Mouse (Mus musculus) kidney, embryonic 15.5 days (tissue): Measurements from ENCODE around the gene Zic4. TPM values are rescaled to one million over a fixed set of nuclear protein-coding genes. Genes with fewer than 3 reads are reported as not detected.

Experiments
- ATAC-seq: fragments of 200-750 bp; cut with Nextera tagmentation; replicated peaks from 2 replicates; pipeline ENCODE4 v1.8.0; 2017; ENCODE audit warnings: moderate TSS enrichment; ENCODE audit not compliant: low FRiP score
- H3K27ac ChIP-seq: fragments of 300-500 bp; sonication (generic); 2 replicates; pipeline ENCODE4 v1.5.1; 2015; ENCODE audit warnings: mild to moderate bottlenecking, inconsistent platforms
- H3K27me3 ChIP-seq: fragments of 300-500 bp; sonication (generic); 2 replicates; pipeline ENCODE4 v1.6.1; 2015; ENCODE audit warnings: inconsistent platforms
- H3K36me3 ChIP-seq: fragments of 300-500 bp; sonication (generic); 2 replicates; pipeline ENCODE4 v1.6.1; 2015; ENCODE audit warnings: inconsistent platforms
- H3K4me1 ChIP-seq: fragments of 300-500 bp; sonication (generic); 2 replicates; pipeline ENCODE4 v1.6.1; 2015; ENCODE audit warnings: inconsistent platforms
- H3K4me2 ChIP-seq: fragments of 300-500 bp; sonication (generic); 2 replicates; pipeline ENCODE4 v1.6.1; 2015; ENCODE audit warnings: moderate library complexity, mild to moderate bottlenecking, inconsistent platforms
- H3K4me3 ChIP-seq: fragments of 300-500 bp; sonication (generic); replicated peaks from 2 replicates; pipeline ENCODE4 v1.5.1; 2015; ENCODE audit warnings: mild to moderate bottlenecking, inconsistent platforms
- H3K9ac ChIP-seq: fragments of 300-500 bp; sonication (generic); 2 replicates; pipeline ENCODE4 v1.6.1; 2015; ENCODE audit warnings: mild to moderate bottlenecking, inconsistent platforms
- H3K9me3 ChIP-seq: fragments of 300-500 bp; sonication (generic); replicated peaks from 2 replicates; pipeline ENCODE4 v1.6.1; 2016; ENCODE audit warnings: inconsistent platforms
- WGBS: fragments of 180-500 bp; shearing (Covaris S2); methylation state at CpG from one replicate; pipeline ENCODE4 v1.1.7; 2015; ENCODE audit warnings: mixed read lengths; 5-methylcytosine and 5-hydroxymethylcytosine counted together
- polyA plus RNA-seq: library from polyadenylated mRNA; unstranded; fragments of >200 nt; fragmentation: Nextera tagmentation; extraction: Ambion mirVana; gene quantifications from 2 replicates; pipeline ENCODE4 v1.2.1, GENCODE M21; 2015

Zic4 gene
- polyA plus RNA-seq, 1 experiment from 2014 or later: not detected

DNA sequence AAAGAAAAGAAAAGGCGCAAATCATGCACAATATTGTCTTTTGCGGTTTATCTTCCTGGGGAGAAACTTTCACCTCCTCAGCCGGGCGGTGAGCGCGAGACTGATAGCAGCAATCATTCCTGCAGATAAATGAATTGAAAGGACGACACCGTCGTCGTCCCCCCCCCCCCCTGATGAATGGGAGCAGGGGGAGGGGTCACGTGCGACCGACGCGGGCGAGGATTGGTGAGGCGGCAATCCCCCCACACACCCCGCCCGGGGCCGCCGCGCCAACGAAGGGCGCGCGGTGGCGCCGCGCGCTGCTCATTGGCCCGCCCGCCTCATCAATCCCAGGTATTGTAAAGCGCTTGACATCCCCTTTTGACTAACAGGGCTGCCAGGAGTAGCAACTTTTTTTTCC lies 3.5 kb downstream of the Zic4 start, which contains the start of gene Zic1:
Zic1 (minus strand) TSS at position 147 of the 400 bp plus-strand sequence.
- Histone ChIP-seq H3K27me3 (peaks cover 96% of the 10 kb centered on the region), H3K4me3 (peak within 1 kb of the TSS; percentile 24), H3K9ac (no peak within 1 kb of the TSS), H3K4me1 (peaks cover 26% of the 10 kb centered on the region), H3K4me2 (peak within 1 kb of the TSS; percentile 42), H3K36me3 (no peaks in the 10 kb centered on the region), H3K27ac (no peak within 1 kb of the TSS), H3K9me3 (no peaks in the 10 kb centered on the region)
- no peak for ATAC-seq
- under 1% methylated on average over 31 of the region's 33 CpGs for WGBS

DNA sequence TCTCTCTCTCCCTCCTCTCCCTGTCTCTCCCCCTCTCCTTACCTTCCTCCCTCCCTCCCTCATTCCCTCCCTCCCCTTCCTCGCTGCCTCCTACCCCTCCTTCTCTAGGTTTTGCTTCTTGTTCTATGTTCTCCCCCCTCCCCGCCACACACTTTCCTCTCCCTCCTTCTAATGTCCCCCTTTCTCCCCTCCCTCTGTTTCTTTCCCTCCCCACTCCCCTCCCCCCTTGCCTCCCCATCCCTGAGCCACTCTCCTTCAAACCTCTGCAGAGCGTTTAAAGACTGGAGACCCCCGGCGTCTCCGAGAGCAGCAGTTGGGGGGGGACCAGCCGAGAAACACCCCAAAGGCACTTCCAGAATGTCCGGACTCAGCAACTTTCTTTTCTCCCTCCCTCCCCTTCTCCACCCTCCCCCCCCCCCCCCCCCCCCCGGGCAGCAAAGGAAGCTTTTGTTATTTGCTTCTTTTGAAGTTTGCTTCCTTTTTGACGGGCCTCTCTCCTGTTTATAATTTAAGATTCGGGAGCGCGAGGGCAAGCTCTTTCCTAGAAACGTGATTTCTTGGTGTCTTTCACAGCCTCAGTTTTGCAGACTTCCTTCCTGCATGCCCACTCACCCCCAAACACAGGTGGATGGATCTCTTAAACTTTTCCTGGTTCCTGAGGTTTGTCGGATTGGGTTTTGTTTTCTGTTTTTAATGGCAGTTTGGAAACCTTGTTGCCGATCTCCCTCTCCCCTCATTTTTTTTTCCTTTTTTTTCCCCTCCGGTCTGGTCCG lies 4.2 kb downstream of the Zic4 start:
- Histone ChIP-seq H3K4me1 (peaks cover 26% of the 10 kb centered on the region), H3K4me2 (no peak overlapping the region), H3K9me3 (no peaks in the 10 kb centered on the region), H3K4me3 (no peak overlapping the region), H3K9ac (no peak overlapping the region), H3K27me3 (peaks cover 96% of the 10 kb centered on the region), H3K27ac (no peak overlapping the region), H3K36me3 (no peaks in the 10 kb centered on the region)
- ATAC-seq: no peak
- WGBS: 1% methylated on average over 17 of the region's 18 CpGs

DNA sequence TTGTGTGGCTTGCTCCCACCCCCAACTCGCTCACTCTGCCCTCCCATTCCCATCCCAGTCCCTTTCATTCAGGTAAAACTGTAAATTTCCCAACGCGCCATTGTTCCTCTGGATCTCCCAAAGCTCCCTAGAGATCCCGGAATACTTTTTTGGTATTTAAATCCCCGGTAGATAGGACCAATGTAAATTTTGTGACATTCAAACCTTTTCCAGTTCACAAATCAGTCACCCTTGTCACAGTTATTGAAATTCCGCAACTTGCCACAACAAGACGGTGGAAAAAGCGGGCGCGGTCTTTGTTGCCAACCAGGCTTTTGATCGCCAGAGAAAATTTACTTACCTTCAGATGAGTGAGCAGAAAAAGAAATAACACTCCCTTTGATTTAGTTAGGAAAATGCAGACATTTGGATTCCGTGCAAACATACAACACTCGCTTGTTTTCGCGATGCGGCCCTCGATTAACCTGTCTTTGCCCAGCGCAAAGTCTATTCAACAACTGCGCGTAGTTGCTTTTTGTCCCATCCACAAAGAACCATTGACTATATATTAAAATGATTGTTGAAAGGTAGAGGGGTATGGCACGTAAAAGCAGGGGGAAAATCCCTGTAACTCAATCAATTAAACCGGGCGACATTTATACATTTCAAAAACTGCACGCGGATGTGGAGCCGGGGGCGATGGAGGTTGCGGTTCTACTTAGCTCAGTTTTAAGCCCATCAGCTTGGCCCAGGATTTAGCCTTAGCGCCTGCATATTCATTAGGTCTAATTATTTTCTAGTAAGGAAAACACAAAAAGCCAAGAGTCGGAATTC lies 5.0 kb downstream of the Zic4 start:
- H3K36me3 ChIP-seq: no peaks in the 10 kb centered on the region
- no peak overlapping the region for H3K9ac ChIP-seq
- H3K27ac ChIP-seq: no peak overlapping the region
- peaks cover 96% of the 10 kb centered on the region for H3K27me3 ChIP-seq
- 2% methylated on average over 30 of the region's 30 CpGs for WGBS
- H3K4me1 ChIP-seq: peaks cover 20% of the 10 kb centered on the region
- no peak overlapping the region for H3K4me2 ChIP-seq
- no peak for ATAC-seq
- H3K4me3 ChIP-seq: no peak overlapping the region
- H3K9me3 ChIP-seq: no peaks in the 10 kb centered on the region

DNA sequence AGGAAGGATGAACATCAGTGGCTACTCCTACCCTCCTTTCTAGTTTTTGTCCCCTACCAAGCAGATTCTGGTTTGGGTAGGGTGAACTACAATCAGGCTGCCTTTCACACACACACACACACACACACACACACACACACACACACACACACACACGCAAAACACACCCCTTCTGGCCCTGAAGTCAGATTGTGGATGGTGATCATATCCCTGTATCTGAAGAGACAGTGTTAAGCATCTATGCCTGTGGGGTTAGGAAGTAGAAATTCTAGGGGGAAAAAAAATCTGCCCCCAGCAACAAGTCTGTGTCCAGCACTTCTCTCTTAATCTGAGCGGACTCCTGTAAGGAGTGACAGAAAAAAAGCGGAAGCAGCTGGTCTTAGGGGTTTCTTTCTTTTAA lies 5.9 kb downstream of the Zic4 start:
- H3K4me2 ChIP-seq: no peak overlapping the region
- no peaks in the 10 kb centered on the region for H3K36me3 ChIP-seq
- 3% methylated on average over 3 of the region's 3 CpGs for WGBS
- peaks cover 18% of the 10 kb centered on the region for H3K4me1 ChIP-seq
- H3K27me3 ChIP-seq: peaks cover 96% of the 10 kb centered on the region
- H3K9ac ChIP-seq: no peak overlapping the region
- H3K27ac ChIP-seq: no peak overlapping the region
- no peak for ATAC-seq
- H3K9me3 ChIP-seq: no peaks in the 10 kb centered on the region
- H3K4me3 ChIP-seq: no peak overlapping the region

DNA sequence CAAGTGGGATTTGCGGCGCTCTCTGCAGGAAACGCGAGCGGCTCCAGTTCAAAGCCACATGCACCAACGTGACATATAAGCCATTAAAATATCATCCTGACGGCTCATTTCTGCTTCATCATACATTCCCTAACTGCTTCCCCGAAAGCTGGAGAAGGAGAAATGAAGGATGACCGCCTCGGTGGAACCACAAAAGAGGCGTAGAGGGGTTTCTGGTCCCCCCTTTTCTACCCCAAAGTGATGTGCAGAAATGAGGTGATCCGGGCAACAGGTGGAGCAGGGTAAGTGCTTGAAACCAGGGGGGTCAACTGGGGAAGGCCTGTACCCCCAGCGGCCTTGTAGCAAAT lies 6.7 kb downstream of the Zic4 start:
- Histone ChIP-seq H3K36me3 (no peaks in the 10 kb centered on the region), H3K9me3 (no peaks in the 10 kb centered on the region), H3K4me2 (no peak overlapping the region), H3K27ac (no peak overlapping the region), H3K4me1 (peaks cover 17% of the 10 kb centered on the region), H3K9ac (no peak overlapping the region), H3K27me3 (peaks cover 94% of the 10 kb centered on the region), H3K4me3 (no peak overlapping the region)
- WGBS: 3% methylated on average over 13 of the region's 13 CpGs
- ATAC-seq: no peak

DNA sequence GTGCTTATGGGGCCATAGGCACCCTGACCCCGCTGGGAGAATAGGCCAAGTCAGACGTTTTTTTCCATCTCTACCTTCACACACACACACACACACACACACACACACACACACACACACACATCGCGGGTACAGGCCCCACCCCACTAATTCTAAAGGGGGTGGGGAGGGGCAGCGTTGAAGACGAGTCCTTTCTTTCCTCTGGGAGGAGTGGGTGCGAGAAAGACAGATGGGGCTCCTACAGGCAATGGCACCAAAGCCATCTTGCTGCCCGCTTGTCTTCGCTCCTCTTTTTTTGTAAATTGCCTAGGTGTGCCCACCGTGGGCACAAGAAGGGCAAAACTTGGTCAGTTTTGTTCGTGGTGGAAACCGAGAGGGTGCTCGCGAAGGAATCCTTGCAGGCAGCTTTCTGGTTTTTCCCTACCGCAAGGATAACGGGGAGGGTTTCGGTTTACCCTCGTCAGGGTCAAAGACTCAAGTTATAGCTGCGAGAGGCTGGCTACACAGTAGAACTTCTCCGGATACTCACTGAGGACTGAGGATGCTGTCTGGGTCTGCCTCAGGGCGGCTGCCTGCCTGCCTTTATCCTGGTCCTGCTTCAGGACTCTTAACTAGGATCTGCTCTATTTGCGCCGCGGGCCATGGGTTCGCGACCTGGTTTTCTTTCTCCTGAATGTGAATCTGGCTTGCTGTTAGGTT lies 7.2 kb downstream of the Zic4 start:
- H3K27me3 ChIP-seq: peaks cover 94% of the 10 kb centered on the region
- no peak overlapping the region for H3K9ac ChIP-seq
- no peaks in the 10 kb centered on the region for H3K9me3 ChIP-seq
- no peaks in the 10 kb centered on the region for H3K36me3 ChIP-seq
- H3K4me1 ChIP-seq: peaks cover 12% of the 10 kb centered on the region
- no peak overlapping the region for H3K27ac ChIP-seq
- ATAC-seq: no peak
- 3% methylated on average over 26 of the region's 26 CpGs for WGBS
- no peak overlapping the region for H3K4me3 ChIP-seq
- H3K4me2 ChIP-seq: no peak overlapping the region

DNA sequence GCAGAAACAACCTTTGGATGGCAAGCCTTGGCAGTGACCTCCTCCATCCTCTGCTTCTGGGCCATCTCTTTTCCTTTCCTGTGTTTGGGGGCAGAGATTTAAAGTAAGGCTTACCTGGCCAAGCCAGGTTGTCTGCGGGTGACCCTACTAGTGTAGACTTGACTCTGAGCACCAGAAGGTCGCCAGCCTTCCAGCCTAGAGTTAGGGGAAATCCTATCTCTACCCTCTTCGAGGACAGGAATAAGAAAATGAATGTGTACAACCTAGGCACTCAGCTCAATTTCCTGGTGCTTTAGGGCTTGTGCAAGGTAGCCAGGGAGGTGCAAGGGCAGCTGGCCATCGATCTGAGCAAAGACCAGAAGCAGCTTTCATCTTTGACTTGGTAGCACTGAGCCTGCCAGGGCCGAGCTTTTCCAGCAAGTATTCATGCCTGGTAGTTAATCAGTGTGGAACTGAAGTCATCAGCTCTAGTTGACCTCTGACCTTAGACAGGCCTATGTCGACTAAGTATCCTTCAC lies 8.0 kb downstream of the Zic4 start:
- Histone ChIP-seq H3K4me3 (no peak overlapping the region), H3K36me3 (no peaks in the 10 kb centered on the region), H3K27ac (no peak overlapping the region), H3K4me2 (no peak overlapping the region), H3K9ac (no peak overlapping the region), H3K27me3 (peaks cover 94% of the 10 kb centered on the region), H3K4me1 (peaks cover 4% of the 10 kb centered on the region; the same call in 1 of the 2 replicates), H3K9me3 (no peaks in the 10 kb centered on the region)
- WGBS: 9% methylated on average over 6 of the region's 6 CpGs
- no peak for ATAC-seq

DNA sequence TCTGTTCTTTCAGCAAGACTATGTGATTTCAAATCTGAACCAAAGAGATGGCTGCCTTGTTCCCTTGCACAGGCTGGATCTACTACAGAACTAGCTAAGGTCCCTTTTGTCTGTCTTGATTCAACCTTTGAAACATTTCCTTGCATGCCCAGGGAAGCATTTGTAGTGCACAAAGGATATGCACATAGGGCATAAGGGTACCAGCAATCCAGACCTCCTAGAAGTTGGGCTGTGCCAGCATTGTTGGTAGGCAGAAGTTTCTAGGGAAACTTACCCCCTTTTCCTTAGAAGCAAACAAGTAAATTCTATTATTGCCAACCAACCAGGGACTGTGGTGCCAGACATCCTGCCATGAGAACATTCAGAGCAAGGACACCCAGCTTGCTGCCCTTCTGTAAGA lies 8.8 kb downstream of the Zic4 start:
- Histone ChIP-seq H3K9ac (no peak overlapping the region), H3K4me2 (no peak overlapping the region), H3K36me3 (no peaks in the 10 kb centered on the region), H3K9me3 (no peaks in the 10 kb centered on the region), H3K4me1 (no peaks in the 10 kb centered on the region), H3K27ac (no peak overlapping the region), H3K27me3 (peaks cover 95% of the 10 kb centered on the region), H3K4me3 (no peak overlapping the region)
- ATAC-seq: no peak

DNA sequence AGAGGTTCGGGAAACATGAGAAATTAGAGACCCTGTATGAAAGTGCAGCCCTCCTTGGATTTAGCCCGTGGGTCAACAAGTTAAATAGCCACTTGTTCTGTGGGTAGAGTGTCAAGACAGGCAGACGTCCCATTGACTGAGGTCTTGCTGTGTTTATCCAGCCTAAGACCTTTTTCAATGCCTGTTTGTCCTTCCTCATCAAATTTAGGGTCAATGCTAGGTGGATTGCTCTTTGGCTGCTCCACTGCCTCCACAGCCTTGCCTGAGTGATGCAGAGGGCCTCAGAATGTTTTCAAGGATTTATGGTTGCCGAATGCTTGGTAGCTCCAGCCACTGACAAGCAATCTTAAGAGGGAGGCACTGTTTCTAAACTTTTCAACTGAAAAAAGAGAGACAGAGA lies 9.4 kb downstream of the Zic4 start:
- Histone ChIP-seq H3K9ac (no peak overlapping the region), H3K27ac (no peak overlapping the region), H3K9me3 (no peaks in the 10 kb centered on the region), H3K27me3 (peaks cover 96% of the 10 kb centered on the region), H3K4me3 (no peak overlapping the region), H3K4me1 (no peaks in the 10 kb centered on the region), H3K4me2 (no peak overlapping the region), H3K36me3 (no peaks in the 10 kb centered on the region)
- ATAC-seq: no peak
- 10% methylated on average over 4 of the region's 4 CpGs for WGBS

DNA sequence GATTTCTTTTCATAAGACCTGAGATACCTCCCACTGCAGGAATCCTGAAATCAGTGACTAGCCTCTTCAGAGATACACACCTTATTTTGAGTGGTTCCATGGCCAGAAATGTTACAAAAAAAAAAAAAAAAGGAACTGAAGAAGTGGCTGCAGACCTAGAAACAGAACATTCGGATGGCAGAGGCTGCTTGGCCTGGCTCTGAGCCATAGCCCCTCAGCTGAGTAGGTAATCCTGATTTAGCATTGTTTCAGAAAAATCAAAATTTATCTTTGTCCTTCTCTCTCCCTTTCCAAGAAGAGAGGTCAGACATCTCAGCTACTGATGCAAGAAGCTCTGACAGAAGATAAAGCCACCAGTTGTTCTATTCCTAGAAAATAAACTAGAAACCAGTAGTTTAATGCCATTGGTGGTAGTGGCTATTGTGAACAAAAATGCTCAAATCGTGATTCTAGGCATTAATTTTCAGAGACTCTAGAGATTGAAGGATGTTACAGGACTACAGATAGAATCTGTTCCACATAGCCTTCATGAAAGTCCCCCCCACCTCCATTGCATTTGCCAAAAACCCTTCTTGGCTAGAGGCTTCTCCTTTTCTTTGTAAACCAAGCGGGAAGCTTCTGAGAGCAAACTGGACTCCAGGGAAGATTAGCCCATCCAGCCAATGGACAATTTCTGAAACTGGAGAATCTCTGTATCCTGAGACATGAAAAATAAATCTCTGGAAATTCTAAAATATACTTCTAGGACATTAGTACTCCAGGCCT lies 11.8 kb downstream of the Zic4 start:
- no peaks in the 10 kb centered on the region for H3K4me1 ChIP-seq
- H3K9ac ChIP-seq: no peak overlapping the region
- H3K27me3 ChIP-seq: peaks cover 98% of the 10 kb centered on the region
- no peaks in the 10 kb centered on the region for H3K36me3 ChIP-seq
- no peak overlapping the region for H3K27ac ChIP-seq
- ATAC-seq: no peak
- WGBS: 25% methylated on average over 3 of the region's 3 CpGs
- no peak overlapping the region for H3K4me3 ChIP-seq
- H3K4me2 ChIP-seq: no peak overlapping the region
- no peaks in the 10 kb centered on the region for H3K9me3 ChIP-seq

DNA sequence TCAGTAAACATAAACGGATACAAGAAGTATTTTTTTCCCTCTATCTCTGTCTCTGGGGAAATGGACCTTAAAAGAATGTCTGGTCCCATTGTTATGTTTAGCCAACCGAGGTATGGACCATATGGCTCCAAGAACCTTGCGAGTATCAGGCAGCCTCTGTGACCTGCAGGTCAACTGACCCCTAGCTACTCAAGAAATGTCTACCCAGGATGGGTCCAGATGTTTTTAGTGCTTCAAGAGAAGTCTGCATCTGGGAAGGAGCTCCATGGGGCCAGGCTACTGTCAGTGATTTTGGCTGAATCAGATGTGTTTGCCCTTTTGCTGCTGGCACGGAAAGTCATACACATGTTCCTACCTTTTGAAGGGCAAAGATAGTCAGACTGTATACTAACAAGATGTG lies 12.5 kb downstream of the Zic4 start:
- H3K27ac ChIP-seq: no peak overlapping the region
- WGBS: 4% methylated on average over 4 of the region's 4 CpGs
- H3K36me3 ChIP-seq: no peaks in the 10 kb centered on the region
- H3K9me3 ChIP-seq: no peaks in the 10 kb centered on the region
- no peak overlapping the region for H3K4me3 ChIP-seq
- peaks cover 98% of the 10 kb centered on the region for H3K27me3 ChIP-seq
- H3K9ac ChIP-seq: no peak overlapping the region
- no peak overlapping the region for H3K4me2 ChIP-seq
- H3K4me1 ChIP-seq: no peaks in the 10 kb centered on the region
- no peak for ATAC-seq
